Mouse (Mus musculus) left cerebral cortex, adult 9 months (tissue): ENCODE measurements around the gene Samhd1.

Source experiments
- DNase-seq, 2 experiments: peaks; one replicate each; pipeline ENCODE4 v3.0.0; 2022; ENCODE audit warnings: low spot score in 2 of 2

Samhd1 gene

GRCm38 (mm10) chr2:157073378-157074052, 61.5 kb downstream of the Samhd1 start:
- no peak for DNase-seq

DNA sequence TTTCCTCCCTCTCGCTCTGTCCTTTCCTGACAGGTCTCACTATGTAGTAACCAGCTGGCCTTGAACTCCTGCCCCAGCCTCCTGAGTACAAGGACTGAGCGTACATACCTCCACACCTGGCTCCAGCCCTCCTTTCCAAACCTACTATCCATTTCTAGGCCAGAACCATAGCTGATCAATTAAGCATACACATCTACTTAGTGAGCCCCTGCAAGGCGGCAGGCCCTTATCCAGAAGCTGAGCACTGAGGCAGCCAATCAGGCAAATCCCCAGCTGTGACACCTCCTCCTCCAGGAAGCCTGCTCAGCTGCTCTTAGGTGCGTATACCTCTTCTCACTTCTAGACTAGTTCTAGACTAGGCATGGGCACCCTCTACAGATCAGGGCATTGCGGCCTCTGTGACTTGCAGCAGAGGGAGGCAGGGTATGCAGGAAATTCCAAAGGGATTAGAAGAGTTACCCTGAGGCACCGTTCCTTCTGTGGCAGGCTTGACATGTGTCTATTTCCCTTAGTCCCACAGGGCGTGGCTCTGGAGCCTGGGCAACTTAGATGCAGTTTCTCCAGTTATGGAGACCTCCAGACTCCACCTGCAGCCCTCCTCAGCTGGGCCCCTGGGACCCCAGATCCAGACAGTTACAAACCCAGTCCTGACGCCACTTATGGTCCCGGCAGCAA, 62.6 kb downstream of the Samhd1 start:
- DNase-seq, result no peak

GRCm38 (mm10) chr2:157071556-157071955, 63.5 kb downstream of the Samhd1 start:
- no peak for DNase-seq

DNA sequence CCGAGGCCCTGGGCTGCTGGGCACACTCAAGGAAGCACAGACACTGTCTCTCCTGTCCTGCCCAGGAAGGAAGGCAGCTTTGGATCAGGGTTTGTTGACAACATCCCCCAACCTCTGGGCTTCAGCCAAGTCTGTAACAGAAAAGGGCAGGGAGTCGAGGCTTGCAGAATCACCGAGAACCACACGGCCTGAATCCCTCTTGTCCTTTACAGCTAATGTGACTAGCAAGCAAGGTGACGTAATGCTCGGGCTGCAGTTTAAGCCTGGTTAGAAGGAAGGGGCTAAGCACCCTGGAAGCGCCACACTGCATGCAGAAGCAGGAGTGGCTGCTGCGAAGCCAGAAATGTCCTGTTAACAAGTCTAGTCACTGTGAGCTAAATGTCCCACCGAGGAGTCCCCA, 64.7 kb downstream of the Samhd1 start:
- DNase-seq, result peak in 1 of 2 experiments; percentile 42

GRCm38 (mm10) chr2:157069755-157070315, 65.2 kb downstream of the Samhd1 start:
- no peak for DNase-seq

DNA sequence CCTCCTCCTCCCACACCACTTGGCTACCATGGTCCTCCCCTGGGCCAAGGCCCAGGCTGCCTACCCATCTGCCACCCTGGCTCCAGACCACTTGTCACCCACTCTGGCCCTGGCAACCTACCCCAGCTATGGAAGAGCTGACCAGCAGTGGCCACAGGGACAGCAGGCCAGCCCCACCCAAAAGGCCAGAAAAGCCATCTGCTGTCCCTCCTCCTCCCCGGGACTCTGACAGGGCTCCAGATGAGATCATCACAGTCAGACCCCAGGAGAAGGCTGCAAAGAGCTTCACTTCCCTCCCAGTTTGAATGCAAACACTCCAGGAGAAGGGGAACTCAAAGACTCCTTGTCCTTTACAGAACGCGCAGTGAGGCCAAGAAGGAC, 65.7 kb downstream of the Samhd1 start:
- no peak for DNase-seq

DNA sequence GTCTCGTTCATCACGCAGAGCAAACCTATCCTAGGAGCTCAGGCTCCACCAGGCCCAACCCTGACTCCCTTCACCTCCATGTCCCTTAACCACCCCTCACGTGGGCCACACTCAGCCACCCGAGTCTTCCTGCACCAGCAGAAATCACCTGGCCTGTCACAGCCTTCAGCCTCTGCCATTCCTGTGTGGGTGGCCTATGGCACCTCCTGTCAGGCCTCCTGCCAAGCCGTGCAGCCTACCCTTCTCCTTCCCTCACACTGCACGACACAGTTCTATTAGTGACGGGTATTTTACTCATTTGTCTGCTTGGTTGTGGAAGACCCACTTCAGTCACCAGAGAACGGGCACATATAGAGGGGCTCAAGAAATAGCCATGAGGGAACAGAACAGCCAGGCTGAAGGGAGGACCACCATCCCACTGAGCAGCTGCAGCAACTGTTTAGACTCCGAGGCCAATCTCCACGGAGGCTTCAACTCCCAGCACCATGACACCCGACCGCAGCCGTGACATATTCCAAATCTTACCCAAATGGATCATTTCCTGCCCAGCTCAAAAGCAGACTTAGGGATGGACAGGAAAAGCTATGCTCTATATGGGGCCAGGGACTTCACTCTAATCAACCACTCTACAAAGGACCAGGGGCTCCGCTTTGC, 66.2 kb downstream of the Samhd1 start:
- no peak for DNase-seq

GRCm38 (mm10) chr2:157066731-157067430, 68.2 kb downstream of the Samhd1 start:
- DNase-seq, result no peak

GRCm38 (mm10) chr2:157065879-157066226, 69.2 kb downstream of the Samhd1 start:
- no peak for DNase-seq

DNA sequence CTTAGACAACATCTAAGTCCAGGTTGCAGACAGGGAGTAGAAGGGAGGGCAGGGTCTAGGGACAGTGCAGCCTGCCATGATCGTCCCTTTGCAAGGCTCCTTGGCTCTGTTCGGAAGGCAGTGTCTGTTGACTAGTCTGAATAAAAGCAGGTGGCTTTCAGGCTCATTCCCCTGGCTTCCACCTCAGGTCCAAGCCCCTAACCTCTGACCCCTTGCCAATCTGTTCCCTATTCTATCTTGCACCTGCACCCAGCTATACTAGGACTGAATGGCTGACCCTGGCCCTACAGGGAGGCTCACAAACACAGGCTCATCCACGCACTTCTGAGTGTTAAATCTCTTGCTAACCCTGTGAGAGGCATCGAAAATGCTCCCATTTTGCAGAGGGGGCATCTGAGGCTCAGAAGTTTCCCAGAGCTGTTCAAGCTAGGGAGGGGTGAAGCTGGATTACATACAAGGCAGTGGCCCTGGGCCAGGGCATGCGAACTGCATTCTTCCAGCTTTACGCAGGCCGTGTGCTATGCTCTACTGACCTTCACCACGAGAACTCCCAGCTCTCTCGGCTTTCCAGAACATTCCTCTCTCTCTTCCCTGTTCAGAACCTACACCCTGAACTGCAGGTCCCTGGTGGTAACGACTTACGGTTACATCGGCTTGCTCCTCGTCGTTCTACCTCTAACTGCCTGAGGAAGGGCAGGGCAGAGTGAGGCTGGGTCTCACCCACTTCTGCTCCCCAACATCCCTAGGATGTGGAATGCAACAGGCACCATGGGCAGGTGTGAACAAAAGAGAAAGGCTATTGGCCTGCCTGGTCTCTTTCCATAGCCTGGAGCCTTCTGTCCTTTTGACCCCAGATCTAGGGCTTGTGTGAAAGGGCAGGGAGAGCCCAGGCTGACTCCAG, 69.8 kb downstream of the Samhd1 start:
- DNase-seq, result no peak

GRCm38 (mm10) chr2:157064136-157064535, 70.9 kb downstream of the Samhd1 start:
- DNase-seq, result peak in 1 of 2 experiments; percentile 55

- peak; percentile 45 to 64 for DNase-seq
Measured at GRCm38 (mm10) chr2:157063241-157063700, 71.8 kb downstream of the Samhd1 start.

GRCm38 (mm10) chr2:157060557-157061305, 74.3 kb downstream of the Samhd1 start:
- no peak for DNase-seq

DNA sequence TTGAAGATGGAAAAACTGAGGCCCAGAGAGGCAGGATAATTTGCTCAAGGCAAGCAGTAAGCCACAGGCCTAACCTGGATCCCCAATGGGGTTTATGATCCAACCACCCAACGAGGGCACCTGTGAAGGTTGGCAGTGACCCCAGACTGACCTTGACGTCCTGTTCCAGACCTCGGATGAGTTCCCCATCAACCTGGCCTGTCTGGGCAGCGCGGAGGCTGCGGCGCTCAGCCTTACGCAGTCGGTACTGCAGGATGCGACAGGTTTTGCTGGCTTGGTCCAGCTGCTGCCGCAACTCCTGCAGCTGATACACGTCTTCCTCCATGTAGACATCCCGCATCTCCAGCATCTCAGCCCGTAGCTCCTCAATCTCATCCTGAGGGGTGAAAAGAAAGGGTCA, 75.0 kb downstream of the Samhd1 start:
- no peak for DNase-seq

GRCm38 (mm10) chr2:157059166-157059565, 75.9 kb downstream of the Samhd1 start:
- DNase-seq, result no peak

- DNase-seq, result peak; percentile 67 to 83
Measured at GRCm38 (mm10) chr2:157058342-157058998, 76.6 kb downstream of the Samhd1 start.

GRCm38 (mm10) chr2:157057758-157058157, 77.3 kb downstream of the Samhd1 start:
- DNase-seq, result no peak

- no peak for DNase-seq
Measured at GRCm38 (mm10) chr2:157057186-157057585, 77.9 kb downstream of the Samhd1 start.

GRCm38 (mm10) chr2:157055721-157056120, 79.3 kb downstream of the Samhd1 start:
- no peak for DNase-seq

GRCm38 (mm10) chr2:157054816-157055215, 80.2 kb downstream of the Samhd1 start:
- DNase-seq, result peak in 1 of 2 experiments; percentile 42
